Mouse (Mus musculus): ENCODE results near the gene Sf3a1.
A peak's percentile ranks its signal among the peaks of the same experiment; 100 is the strongest.

The Sf3a1 gene

GRCm38 (mm10) chr11:4216248-4217000 lies 56.3 kb downstream of the Sf3a1 start:
- peak in 1 of 2 experiments; percentile 36 for DNase-seq (ENCODE audit: low spot score in 2 of 2)

GRCm38 (mm10) chr11:4217914-4218629 lies 57.9 kb downstream of the Sf3a1 start, which contains the start of gene Castor1:
Gene Castor1 (plus strand): TSS chr11:4218225.
- DNase-seq (ENCODE audit: low spot score in 2 of 2): peak; percentile 54 to 66

GRCm38 (mm10) chr11:4218637-4219036 lies 58.5 kb downstream of the Sf3a1 start:
- no peak for DNase-seq (ENCODE audit: low spot score in 2 of 2)

GRCm38 (mm10) chr11:4219317-4219751 lies 59.2 kb downstream of the Sf3a1 start:
- DNase-seq (ENCODE audit: low spot score in 2 of 2): peak in 1 of 2 experiments; percentile 73

GRCm38 (mm10) chr11:4219908-4220307 lies 59.8 kb downstream of the Sf3a1 start:
- DNase-seq (ENCODE audit: low spot score in 2 of 2): no peak

GRCm38 (mm10) chr11:4220443-4221400 lies 60.6 kb downstream of the Sf3a1 start:
- DNase-seq (ENCODE audit: low spot score in 2 of 2): peak in 1 of 2 experiments; percentile 66

GRCm38 (mm10) chr11:4222046-4222950 lies 62.1 kb downstream of the Sf3a1 start:
- DNase-seq (ENCODE audit: low spot score in 2 of 2): no peak

GRCm38 (mm10) chr11:4223393-4224188 lies 63.4 kb downstream of the Sf3a1 start:
- no peak for DNase-seq (ENCODE audit: low spot score in 2 of 2)

GRCm38 (mm10) chr11:4224223-4224622 lies 64.1 kb downstream of the Sf3a1 start:
- DNase-seq (ENCODE audit: low spot score in 2 of 2): no peak

- no peak for DNase-seq (ENCODE audit: low spot score in 2 of 2)
Measured at GRCm38 (mm10) chr11:4226569-4227325, 66.6 kb downstream of the Sf3a1 start.

GRCm38 (mm10) chr11:4228463-4228862 lies 68.3 kb downstream of the Sf3a1 start:
- no peak for DNase-seq (ENCODE audit: low spot score in 2 of 2)

- no peak for DNase-seq (ENCODE audit: low spot score in 2 of 2)
Measured at GRCm38 (mm10) chr11:4229841-4230240, 69.7 kb downstream of the Sf3a1 start.

GRCm38 (mm10) chr11:4231435-4231834 lies 71.3 kb downstream of the Sf3a1 start:
- no peak for DNase-seq (ENCODE audit: low spot score in 2 of 2)

Measured in frontal cortex, postnatal 10 days (tissue).